Mouse (Mus musculus) stomach, adult 2 months (tissue): Measurements from ENCODE around the gene Arrb2. TPM values are rescaled to one million over a fixed set of nuclear protein-coding genes. Genes with fewer than 3 reads are reported as not detected.

Experiments used
- polyA plus RNA-seq: library from polyadenylated mRNA; depleted of rRNA; stranded (reverse); fragments of >200 nt; gene quantifications from 2 replicates; pipeline ENCODE4 v1.2.3, GENCODE M21; 2012; rRNA removed

Gene Arrb2
- polyA plus RNA-seq: 16.9 and 23.4 TPM in 2 replicates

DNA sequence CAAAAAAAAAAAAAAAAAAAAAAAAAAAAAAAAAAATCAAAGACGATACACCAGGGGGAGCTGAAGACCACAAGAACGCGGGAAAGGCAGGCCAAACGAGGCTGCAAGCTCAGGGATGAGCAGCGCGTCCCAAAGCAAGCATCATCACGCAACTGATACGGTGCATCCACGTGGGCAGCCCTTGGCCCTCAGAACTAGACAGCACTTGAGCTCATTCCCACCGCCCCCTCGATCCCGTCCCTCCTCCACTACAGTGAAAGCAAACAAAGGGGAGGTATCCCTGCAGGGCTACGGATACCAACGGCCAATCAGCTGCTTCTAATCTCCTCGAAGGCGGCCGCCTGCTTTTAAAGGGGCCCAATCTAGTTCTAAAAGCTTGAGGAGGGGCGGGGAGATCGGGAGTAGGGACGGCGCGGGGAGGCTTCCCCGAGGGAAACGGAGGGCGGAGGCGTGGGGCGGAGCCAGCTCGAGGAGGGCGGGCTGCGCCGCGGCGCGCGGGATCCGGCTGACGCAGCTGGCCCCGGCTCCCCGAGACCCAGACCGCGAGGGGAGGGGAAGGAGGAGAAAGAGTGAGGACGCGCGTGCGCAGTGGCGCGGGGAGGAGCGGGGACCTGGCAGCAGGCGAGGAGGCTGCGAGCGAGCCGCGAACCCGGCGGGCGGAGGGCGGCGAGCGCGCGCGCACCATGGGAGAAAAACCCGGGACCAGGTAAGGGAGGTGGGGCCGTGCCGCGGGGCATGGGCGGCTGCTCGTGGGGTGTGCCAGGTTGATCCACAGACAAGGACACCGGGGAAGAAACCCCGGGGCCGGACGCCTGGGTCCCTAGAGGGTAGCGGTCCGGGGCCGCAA lies at the start of gene Arrb2:
Gene Arrb2, plus strand, starts transcription at position 588 of the 847 bp plus-strand sequence.

DNA sequence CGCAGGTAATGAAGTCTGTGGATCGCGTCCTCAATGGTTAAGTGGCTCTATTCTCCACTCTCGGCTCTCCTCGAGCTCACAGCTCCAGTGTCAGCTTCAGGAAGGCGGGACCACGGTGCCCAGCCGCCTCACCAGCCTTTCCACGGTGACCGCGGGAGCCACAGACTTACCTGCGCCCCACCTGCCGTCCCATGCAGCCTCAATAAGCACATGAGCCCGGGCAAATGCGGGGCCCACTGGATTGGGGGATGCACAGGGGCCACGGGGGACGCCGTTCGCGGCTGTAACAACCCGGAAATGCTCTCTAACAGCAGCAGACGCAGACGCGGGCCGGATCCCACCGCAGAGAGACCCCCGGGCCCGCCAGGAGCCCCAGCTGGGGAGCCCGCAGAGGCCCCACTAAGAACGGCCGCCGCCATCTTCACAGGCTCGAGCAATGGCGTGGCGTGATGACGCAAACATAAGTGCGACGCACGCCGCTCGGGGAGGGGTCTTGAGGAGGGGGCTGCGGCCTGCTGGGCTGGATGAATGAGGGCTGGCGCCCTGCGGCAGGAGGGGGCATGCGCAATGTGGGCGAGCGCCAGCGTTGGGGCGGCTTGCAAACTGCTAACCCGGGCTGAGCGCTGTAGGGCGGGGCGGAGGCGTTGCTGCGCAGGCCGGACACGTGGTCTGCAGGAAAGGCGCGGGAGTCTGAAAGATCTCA lies 22.7 kb upstream of the Arrb2 start, which contains the start of gene Pelp1:
Gene Pelp1, minus strand, starts transcription at position 438 of the 703 bp plus-strand sequence.

GRCm38 (mm10) chr11:70451797-70452498 lies 19.5 kb downstream of the Arrb2 start, which contains the start of gene Med11:
TSS of gene Med11 (plus strand) at chr11:70451919.

DNA sequence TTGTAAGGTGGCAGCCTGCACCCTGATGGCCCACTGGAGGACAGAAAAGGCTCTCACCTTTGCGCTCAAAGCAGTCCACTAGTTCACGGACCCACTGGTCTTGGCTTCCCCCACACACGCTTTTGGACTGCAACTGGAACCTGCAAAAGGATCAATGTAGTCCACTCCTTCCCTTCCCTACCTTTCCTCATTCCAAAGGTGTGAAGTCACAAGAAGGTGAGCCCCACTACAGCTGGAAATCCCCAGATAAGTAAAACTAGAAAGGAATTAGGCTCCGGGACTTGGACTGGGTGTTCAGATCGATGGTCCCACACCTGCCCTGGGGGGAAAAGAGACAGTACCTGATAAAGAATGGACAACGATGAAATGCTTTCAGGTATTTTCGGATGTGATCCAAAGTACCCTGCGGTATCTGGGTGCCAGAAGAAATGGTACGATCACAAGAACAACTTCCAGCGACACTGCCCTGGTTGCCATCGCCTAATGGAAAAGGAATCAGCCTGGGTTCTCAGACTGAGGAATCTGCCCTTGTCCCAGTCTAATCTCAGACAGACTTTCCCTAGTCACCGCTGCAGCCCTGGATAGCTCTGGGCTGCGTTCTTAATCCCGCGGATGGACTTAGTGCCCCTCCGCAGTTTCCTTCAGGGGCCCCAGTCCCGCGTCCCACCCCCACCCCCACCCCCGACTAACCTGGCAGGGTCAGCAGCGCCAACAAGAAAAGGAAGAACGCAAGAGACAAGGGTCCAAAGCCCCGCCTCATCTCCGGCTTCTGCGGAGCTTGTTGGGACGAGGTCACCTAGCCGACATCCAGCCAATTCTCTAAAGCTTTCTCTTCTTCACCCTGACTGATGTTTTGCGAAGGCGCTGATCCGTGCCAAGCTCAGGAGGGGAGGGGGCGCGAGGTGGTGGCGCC lies 26.5 kb downstream of the Arrb2 start, which contains the start of gene Zmynd15:
Gene Zmynd15, plus strand, starts transcription at position 746 of the 913 bp plus-strand sequence.

GRCm38 (mm10) chr11:70459601-70460101 lies 27.2 kb downstream of the Arrb2 start, which contains the start of gene Cxcl16:
TSS of gene Cxcl16 (minus strand) at chr11:70459984.

Other genes with a start within 250 kb of the Arrb2 start
- gene Slc16a11, start 219.9 kb upstream of the Arrb2 start, polyA plus RNA-seq: 36.1 and 38.9 TPM in 2 replicates
- gene Slc16a13, start 211.6 kb upstream of the Arrb2 start, polyA plus RNA-seq: 3.0 and 3.9 TPM in 2 replicates
- 1.9 and 2.1 TPM in 2 replicates for gene Bcl6b, start 202.8 kb upstream of the Arrb2 start, polyA plus RNA-seq
- gene 0610010K14Rik, start 194.7 kb upstream of the Arrb2 start, polyA plus RNA-seq: 20.2 and 24.1 TPM in 2 replicates
- gene Gm21988, start 192.8 kb upstream of the Arrb2 start, polyA plus RNA-seq: 4.3 and 5.2 TPM in 2 replicates
- 128 and 152 TPM in 2 replicates for gene Rnasek, start 192.8 kb upstream of the Arrb2 start, polyA plus RNA-seq
- gene Alox12, start 177.3 kb upstream of the Arrb2 start, polyA plus RNA-seq: 3.8 and 5.6 TPM in 2 replicates
- gene Alox12e, start 110.0 kb upstream of the Arrb2 start, polyA plus RNA-seq: 0.29 and 0.41 TPM in 2 replicates
- gene Alox15, start 80.6 kb upstream of the Arrb2 start, polyA plus RNA-seq: 3.4 and 10.5 TPM in 2 replicates
- gene Pelp1, start 22.6 kb upstream of the Arrb2 start, polyA plus RNA-seq: 9.3 and 10.3 TPM in 2 replicates
- gene Med11, start 19.3 kb downstream of the Arrb2 start, polyA plus RNA-seq: 6.9 and 7.9 TPM in 2 replicates
- gene Zmynd15, start 26.8 kb downstream of the Arrb2 start, polyA plus RNA-seq: 2.3 TPM in 2 replicates
- gene Cxcl16, start 27.3 kb downstream of the Arrb2 start, polyA plus RNA-seq: 14.1 and 16.5 TPM in 2 replicates
- gene Tm4sf5, start 72.6 kb downstream of the Arrb2 start, polyA plus RNA-seq: 9.1 and 10.4 TPM in 2 replicates
- not detected in 2 replicates for gene Vmo1, start 82.0 kb downstream of the Arrb2 start, polyA plus RNA-seq
- 0.10 TPM in 1 of 2 replicates, not detected in the other for gene Gltpd2, start 86.6 kb downstream of the Arrb2 start, polyA plus RNA-seq
- gene Psmb6, start 92.7 kb downstream of the Arrb2 start, polyA plus RNA-seq: 154 and 176 TPM in 2 replicates
- gene Gm40193, start 100.3 kb downstream of the Arrb2 start, polyA plus RNA-seq: not detected in 2 replicates
- gene Pld2, start 107.4 kb downstream of the Arrb2 start, polyA plus RNA-seq: 25.1 and 27.7 TPM in 2 replicates
- 57.1 and 69.6 TPM in 2 replicates for gene Mink1, start 130.2 kb downstream of the Arrb2 start, polyA plus RNA-seq
- not detected in 2 replicates for gene 4930544D05Rik, start 183.2 kb downstream of the Arrb2 start, polyA plus RNA-seq
- 0.42 TPM in 1 of 2 replicates, not detected in the other for gene Chrne, start 186.6 kb downstream of the Arrb2 start, polyA plus RNA-seq
- 0.05 and 0.16 TPM in 2 replicates for gene Gp1ba, start 206.5 kb downstream of the Arrb2 start, polyA plus RNA-seq
- 33.9 and 37.1 TPM in 2 replicates for gene Rnf167, start 214.6 kb downstream of the Arrb2 start, polyA plus RNA-seq
- 46.6 and 58.0 TPM in 2 replicates for gene Slc25a11, start 214.8 kb downstream of the Arrb2 start, polyA plus RNA-seq
- gene Pfn1, start 222.0 kb downstream of the Arrb2 start, polyA plus RNA-seq: 1,547 and 3,714 TPM in 2 replicates
- 17.5 and 26.2 TPM in 2 replicates for gene Eno3, start 224.6 kb downstream of the Arrb2 start, polyA plus RNA-seq
- gene Spag7, start 236.8 kb downstream of the Arrb2 start, polyA plus RNA-seq: 8.1 and 8.5 TPM in 2 replicates